Mouse (Mus musculus) gastrocnemius, postnatal 4 days (tissue): ENCODE results near the gene Bbox1. TPM values are rescaled to one million over a fixed set of nuclear protein-coding genes. Genes with fewer than 3 reads are reported as not detected.

Experiments used
- DNase-seq, 2 experiments: peaks; one replicate each; pipeline ENCODE4 v3.0.0; 2021 to 2022; ENCODE audit warnings: low spot score in 2 of 2, mixed read lengths in 2 of 2
- long read RNA-seq, 2 experiments: library from polyadenylated mRNA; stranded (forward); transcript quantifications; one replicate each; pipeline ENCODE4 v2.0.0; 2021
- total RNA-seq, 2 experiments: library from RNA; stranded (reverse); gene quantifications; 2 replicates each; pipeline ENCODE4 v1.2.3; 2021

Bbox1 gene
- total RNA-seq, result under 1 TPM; 0.59 to 0.62 TPM
- long read RNA-seq, experiment 1, partial matches to known transcripts, result 0 of 3 reads
- long read RNA-seq, experiment 1, other reads (novel, unspliced or antisense), result 3 of 3 reads
- long read RNA-seq, experiment 2, result 0 reads

- DNase-seq, result peak in 1 of 2 experiments; percentile 27
Observed at GRCm38 (mm10) chr2:110314509-110315155, at the start of gene Bbox1. Gene Bbox1 (minus strand): TSS chr2:110314560.

- DNase-seq, result no peak
Observed at GRCm38 (mm10) chr2:110363855-110364254, 49.5 kb upstream of the Bbox1 start.

- peak; percentile 44 to 69 for DNase-seq
Observed at GRCm38 (mm10) chr2:110362432-110363283, 48.3 kb upstream of the Bbox1 start, which contains the start of gene Fibin. Gene Fibin (minus strand): TSS chr2:110363183.

GRCm38 (mm10) chr2:110353302-110353970 is 39.1 kb upstream of the Bbox1 start:
- no peak for DNase-seq

GRCm38 (mm10) chr2:110351843-110352251 is 37.5 kb upstream of the Bbox1 start:
- no peak for DNase-seq

DNA sequence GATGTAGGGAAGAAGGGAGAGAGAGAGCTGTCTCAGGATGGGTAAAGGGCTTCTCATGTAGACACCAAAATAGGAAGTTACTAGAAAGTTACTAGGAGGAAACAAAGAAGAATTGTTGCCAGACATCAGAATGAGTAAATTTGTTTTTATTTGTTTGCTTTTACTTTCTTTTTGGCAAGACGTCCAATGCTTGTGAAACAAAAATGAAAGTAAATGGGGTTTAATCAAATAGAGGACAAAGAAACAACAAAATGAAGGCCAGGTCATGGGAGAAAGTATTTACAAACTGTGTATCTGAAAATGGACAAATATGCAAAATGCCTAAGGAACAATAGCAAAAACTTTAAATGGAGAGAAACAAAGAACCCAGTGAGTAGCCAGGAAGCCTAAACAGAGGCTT is 37.0 kb upstream of the Bbox1 start:
- no peak for DNase-seq

GRCm38 (mm10) chr2:110328953-110329352 is 14.6 kb upstream of the Bbox1 start:
- no peak for DNase-seq

GRCm38 (mm10) chr2:110319949-110320348 is 5.6 kb upstream of the Bbox1 start:
- no peak for DNase-seq

- DNase-seq, result no peak
Observed at GRCm38 (mm10) chr2:110319266-110319665, 4.9 kb upstream of the Bbox1 start.

DNA sequence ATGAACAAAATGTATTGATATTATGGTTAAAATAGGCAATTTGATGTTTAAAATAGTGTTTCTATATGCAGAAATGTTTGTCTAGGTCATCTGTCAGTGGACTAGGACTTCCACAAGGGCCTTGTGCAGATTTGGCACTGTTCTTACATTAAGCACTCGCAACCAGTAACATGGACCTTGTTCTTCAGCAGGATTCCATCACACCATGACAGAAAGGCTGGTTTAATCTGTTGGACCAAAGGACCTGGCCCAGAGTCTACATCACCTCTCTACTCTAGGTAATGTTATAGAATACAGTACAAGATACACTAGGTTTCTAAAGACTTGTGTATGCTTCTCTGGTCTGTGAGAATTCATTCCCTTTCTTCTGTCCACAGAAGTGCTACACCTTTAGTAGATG is 4.4 kb upstream of the Bbox1 start:
- DNase-seq, result no peak

- DNase-seq, result no peak
Observed at GRCm38 (mm10) chr2:110316116-110316883, 1.9 kb upstream of the Bbox1 start.

DNA sequence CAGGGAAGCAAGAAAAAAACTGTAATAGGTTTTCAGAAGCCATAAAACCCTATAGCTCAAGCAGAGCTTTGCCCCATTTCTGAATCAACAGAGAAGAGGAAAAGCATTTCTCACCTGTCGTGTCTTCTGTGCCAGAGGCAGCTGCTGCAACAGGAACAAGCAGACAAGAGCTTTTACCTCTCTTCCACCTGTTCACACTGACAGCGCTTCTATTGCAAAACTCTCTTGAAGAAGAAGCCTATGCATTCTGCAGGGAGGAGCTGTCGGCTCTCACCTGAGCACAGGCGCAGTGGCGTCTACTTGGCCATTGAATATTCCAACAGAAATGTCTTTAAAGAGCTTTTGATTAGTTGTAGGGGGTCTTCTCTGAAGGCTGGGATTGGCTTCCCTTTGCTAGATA is 286 bp downstream of the Bbox1 start:
- DNase-seq, result no peak

DNA sequence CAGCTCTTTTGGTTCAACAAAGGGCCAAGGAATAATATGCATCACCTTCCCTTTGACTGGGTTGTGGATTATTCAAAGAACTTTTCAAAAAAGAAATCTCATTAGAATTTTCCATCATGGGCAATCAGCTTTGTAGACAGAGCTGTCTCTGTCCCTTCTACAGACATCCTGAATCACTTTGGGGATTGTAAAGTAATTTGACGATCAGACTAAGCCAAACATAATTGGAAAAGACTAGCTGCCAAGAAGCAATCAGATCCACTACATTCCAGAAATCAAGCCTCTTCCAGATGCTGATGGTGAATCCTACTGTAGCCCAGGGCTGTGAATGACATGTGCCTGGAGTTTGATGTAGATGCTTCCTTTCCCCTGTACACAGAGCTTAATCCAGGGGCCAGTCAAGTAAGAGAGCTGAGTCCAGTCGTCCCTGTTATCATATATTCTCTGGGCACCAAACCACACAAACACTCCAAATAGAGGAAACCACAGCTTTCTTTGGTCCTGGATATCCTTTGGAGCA is 995 bp downstream of the Bbox1 start:
- no peak for DNase-seq

GRCm38 (mm10) chr2:110305358-110306283 is 8.7 kb downstream of the Bbox1 start:
- DNase-seq, result no peak

DNA sequence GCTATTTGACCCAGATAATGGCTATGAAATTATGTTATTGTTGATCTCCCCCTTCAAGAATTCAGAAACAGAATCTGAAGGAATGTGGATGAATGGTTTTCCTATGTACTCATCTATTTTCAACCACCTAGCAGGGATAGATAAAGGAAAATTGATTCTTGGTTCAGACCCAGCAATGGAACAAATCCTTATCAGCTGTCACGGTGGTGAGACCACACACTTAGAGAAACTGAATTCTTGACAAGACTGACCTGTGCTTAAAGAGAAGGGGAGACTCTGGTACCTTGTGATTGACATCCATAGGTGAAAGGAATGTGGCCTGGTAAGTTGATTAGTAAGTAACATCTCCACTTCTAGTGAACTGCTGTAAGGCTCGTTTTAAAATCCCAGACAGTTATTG is 12.1 kb downstream of the Bbox1 start:
- no peak for DNase-seq

- no peak for DNase-seq
Observed at GRCm38 (mm10) chr2:110301314-110301713, 13.0 kb downstream of the Bbox1 start.

DNA sequence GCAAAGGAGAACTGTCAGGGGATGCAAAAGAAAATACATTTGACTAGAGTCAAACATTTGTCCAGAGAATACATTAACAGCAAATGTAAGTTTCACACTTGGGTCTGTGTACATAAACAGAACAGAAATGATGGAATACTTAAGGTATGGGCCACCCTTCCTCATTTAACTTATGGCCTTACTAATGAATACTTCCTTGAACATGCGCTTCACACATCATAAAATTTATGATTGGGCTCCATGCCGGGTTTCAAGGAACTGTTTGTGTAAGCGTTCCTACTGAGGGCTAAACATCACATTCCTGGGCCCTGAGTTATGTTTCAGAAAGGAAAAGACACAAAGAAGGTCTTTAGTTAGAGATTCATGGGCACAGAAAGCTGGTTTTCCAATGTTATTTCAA is 19.4 kb downstream of the Bbox1 start:
- DNase-seq, result no peak

- no peak for DNase-seq
Observed at GRCm38 (mm10) chr2:110287959-110288358, 26.4 kb downstream of the Bbox1 start.

- DNase-seq, result no peak
Observed at GRCm38 (mm10) chr2:110285829-110286504, 28.4 kb downstream of the Bbox1 start.
